Mouse (Mus musculus): ENCODE measurements around the gene Gimap9. TPM values are rescaled to one million over a fixed set of nuclear protein-coding genes. Genes with fewer than 3 reads are reported as not detected.
"Not testable (repeated sequence)": the region's sequence is repeated elsewhere in the genome, so short reads cannot be mapped to it uniquely, and the experiment has no call there.

Gene Gimap9
- total RNA-seq, 2 experiments from 2014 or later = 0.59 to 1.2 TPM

- no peak for DNase-seq (ENCODE audit: low spot score)
Observed at GRCm38 (mm10) chr6:48664750-48665149, 11.2 kb upstream of the Gimap9 start.

- no peak for DNase-seq (ENCODE audit: low spot score)
Observed at GRCm38 (mm10) chr6:48665471-48665870, 10.5 kb upstream of the Gimap9 start.

- DNase-seq (ENCODE audit: low spot score) = no peak
Observed at GRCm38 (mm10) chr6:48666159-48666586, 9.8 kb upstream of the Gimap9 start.

GRCm38 (mm10) chr6:48668022-48668421 lies 7.9 kb upstream of the Gimap9 start:
- no peak for DNase-seq (ENCODE audit: low spot score)

GRCm38 (mm10) chr6:48669446-48669969 lies 6.4 kb upstream of the Gimap9 start:
- no peak for DNase-seq (ENCODE audit: low spot score)

- DNase-seq (ENCODE audit: low spot score) = no peak
Observed at GRCm38 (mm10) chr6:48674291-48675058, 1.5 kb upstream of the Gimap9 start.

GRCm38 (mm10) chr6:48675400-48675930 lies 464 bp upstream of the Gimap9 start:
- DNase-seq (ENCODE audit: low spot score) = no peak

GRCm38 (mm10) chr6:48676860-48677415 lies 1.0 kb downstream of the Gimap9 start:
- no peak for DNase-seq (ENCODE audit: low spot score)

- no peak for DNase-seq (ENCODE audit: low spot score)
Observed at GRCm38 (mm10) chr6:48677492-48678345, 1.8 kb downstream of the Gimap9 start.

- no peak for DNase-seq (ENCODE audit: low spot score)
Observed at GRCm38 (mm10) chr6:48678391-48678790, 2.5 kb downstream of the Gimap9 start.

GRCm38 (mm10) chr6:48679701-48680100 lies 3.8 kb downstream of the Gimap9 start:
- no peak for DNase-seq (ENCODE audit: low spot score)

- no peak for DNase-seq (ENCODE audit: low spot score)
Observed at GRCm38 (mm10) chr6:48680421-48680820, 4.5 kb downstream of the Gimap9 start.

- DNase-seq (ENCODE audit: low spot score) = no peak
Observed at GRCm38 (mm10) chr6:48681472-48682090, 5.7 kb downstream of the Gimap9 start.

GRCm38 (mm10) chr6:48682271-48682670 lies 6.3 kb downstream of the Gimap9 start:
- no peak for DNase-seq (ENCODE audit: low spot score)

- not testable (repeated sequence) for DNase-seq (ENCODE audit: low spot score)
Observed at GRCm38 (mm10) chr6:48683263-48683821, 7.4 kb downstream of the Gimap9 start.

- no peak for DNase-seq (ENCODE audit: low spot score)
Observed at GRCm38 (mm10) chr6:48684319-48684718, 8.4 kb downstream of the Gimap9 start, which contains the start of gene Gimap4. Gene Gimap4, plus strand, starts transcription at chr6:48684549.

GRCm38 (mm10) chr6:48684806-48685205 lies 8.9 kb downstream of the Gimap9 start:
- no peak for DNase-seq (ENCODE audit: low spot score)

- no peak for DNase-seq (ENCODE audit: low spot score)
Observed at GRCm38 (mm10) chr6:48685251-48685650, 9.3 kb downstream of the Gimap9 start.

- DNase-seq (ENCODE audit: low spot score) = no peak
Observed at GRCm38 (mm10) chr6:48685694-48686665, 10.1 kb downstream of the Gimap9 start.

- no peak for DNase-seq (ENCODE audit: low spot score)
Observed at GRCm38 (mm10) chr6:48687077-48687476, 11.1 kb downstream of the Gimap9 start.

Measured in gastrocnemius, adult 18-20 months (tissue).